In the genomic region with DNA sequence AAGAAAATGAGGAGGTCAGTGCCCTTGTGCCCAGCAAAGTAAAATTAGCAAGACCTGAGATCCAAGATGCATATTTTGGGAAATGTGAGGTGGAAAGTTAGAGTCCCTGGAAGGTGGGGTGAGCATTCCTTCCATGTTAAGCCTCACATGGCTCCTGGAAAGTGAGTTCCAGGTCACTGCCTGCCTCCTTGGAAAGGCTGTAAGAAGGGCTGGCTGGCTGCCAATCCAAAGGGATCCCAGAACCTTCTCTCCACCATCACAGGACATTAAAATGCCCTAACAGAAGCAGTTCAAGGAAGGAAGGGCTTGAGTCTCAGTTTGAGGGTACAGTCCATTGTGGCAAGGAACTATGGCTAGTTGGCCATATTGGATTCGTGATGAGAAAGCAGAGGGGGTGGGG, we compare ENCODE assay signal across 23 mouse cellular contexts.
A peak's percentile ranks its signal among the peaks of the same experiment; 100 is the strongest.
DNase-seq lines count a peak whose midpoint lies in the region; ATAC-seq and TF ChIP-seq lines count a peak whose summit lies in the region.
"Had no signal": no experiment of that assay in that cellular context is flagged by ENCODE, and none has a peak within 500 bp of the region (broad histone marks: within the 10 kb centered on the region; RNA-seq: fewer than 3 reads in every experiment).

No protein-coding gene starts in this region.

- no peak for TF ChIP-seq CTCF in midbrain, postnatal 0 days (IDR thresholded peaks at IDR 0.05)

- H3K4me2 ChIP-seq in kidney, embryonic 16.5 days (replicated peaks; ENCODE audit: low read depth, low read length) = no peak overlapping the region
- H3K4me2 ChIP-seq in midbrain, embryonic 11.5 days = no peak overlapping the region
- H3K4me2 ChIP-seq in midbrain, postnatal 0 days (ENCODE audit: low read depth, low read length, poor library complexity, severe bottlenecking) = no peak overlapping the region
- H3K4me2 ChIP-seq: embryonic facial prominence, embryonic 12.5 days; embryonic facial prominence, embryonic 15.5 days; heart, embryonic 13.5 days; hindbrain, embryonic 12.5 days; hindbrain, embryonic 15.5 days had no signal

- H3K27ac ChIP-seq in kidney, embryonic 16.5 days (ENCODE audit: low read length) = no peak overlapping the region
- H3K27ac ChIP-seq in midbrain, embryonic 11.5 days (ENCODE audit: low read depth, low read length) = no peak overlapping the region
- no peak overlapping the region for H3K27ac ChIP-seq in midbrain, postnatal 0 days (ENCODE audit: low read depth, low read length)
- H3K27ac ChIP-seq: embryonic facial prominence, embryonic 12.5 days; embryonic facial prominence, embryonic 15.5 days; heart, adult 2 months; heart, embryonic 10.5 days; heart, embryonic 13.5 days; hindbrain, embryonic 12.5 days; hindbrain, embryonic 15.5 days had no signal

- H3K36me3 ChIP-seq in kidney, embryonic 16.5 days (ENCODE audit: insufficient read depth, low read length) = no peaks in the 10 kb centered on the region
- no peaks in the 10 kb centered on the region for H3K36me3 ChIP-seq in midbrain, embryonic 11.5 days (ENCODE audit: control insufficient read depth, insufficient read depth, low read length)
- no peaks in the 10 kb centered on the region for H3K36me3 ChIP-seq in midbrain, postnatal 0 days (ENCODE audit: insufficient read depth, low read length)
- H3K36me3 ChIP-seq: embryonic facial prominence, embryonic 12.5 days; embryonic facial prominence, embryonic 15.5 days; heart, embryonic 10.5 days; heart, embryonic 13.5 days; hindbrain, embryonic 12.5 days; hindbrain, embryonic 15.5 days had no signal

- H3K9ac ChIP-seq in kidney, embryonic 16.5 days (replicated peaks; ENCODE audit: low read length) = no peak overlapping the region
- no peak overlapping the region for H3K9ac ChIP-seq in midbrain, embryonic 11.5 days (ENCODE audit: low read length)
- H3K9ac ChIP-seq in midbrain, postnatal 0 days (replicated peaks; ENCODE audit: low read length, poor library complexity, severe bottlenecking) = no peak overlapping the region
- H3K9ac ChIP-seq: embryonic facial prominence, embryonic 12.5 days; embryonic facial prominence, embryonic 15.5 days; heart, embryonic 13.5 days; hindbrain, embryonic 12.5 days; hindbrain, embryonic 15.5 days had no signal

- no peaks in the 10 kb centered on the region for H3K27me3 ChIP-seq in kidney, embryonic 16.5 days (ENCODE audit: insufficient read depth, low read length)
- no peaks in the 10 kb centered on the region for H3K27me3 ChIP-seq in midbrain, embryonic 11.5 days (ENCODE audit: control insufficient read depth, insufficient read depth, low read length)
- H3K27me3 ChIP-seq in midbrain, postnatal 0 days (ENCODE audit: insufficient read depth, low read length) = no peaks in the 10 kb centered on the region
- H3K27me3 ChIP-seq: embryonic facial prominence, embryonic 12.5 days; embryonic facial prominence, embryonic 15.5 days; heart, embryonic 13.5 days; hindbrain, embryonic 12.5 days; hindbrain, embryonic 15.5 days had no signal

- H3K4me3 ChIP-seq in kidney, embryonic 16.5 days (ENCODE audit: low read length) = no peak overlapping the region
- H3K4me3 ChIP-seq in midbrain, embryonic 11.5 days (ENCODE audit: low read depth, low read length) = no peak overlapping the region
- H3K4me3 ChIP-seq in midbrain, postnatal 0 days (ENCODE audit: low read depth, low read length) = no peak overlapping the region
- H3K4me3 ChIP-seq: embryonic facial prominence, embryonic 12.5 days; embryonic facial prominence, embryonic 15.5 days; heart, adult 2 months; heart, embryonic 10.5 days; heart, embryonic 13.5 days; hindbrain, embryonic 12.5 days; hindbrain, embryonic 15.5 days had no signal

- DNase-seq in kidney, adult 11 months = peak; percentile 23
- peak; percentile 17 for DNase-seq in midbrain, embryonic 11.5 days (ENCODE audit: low spot score, missing footprints)
- DNase-seq in midbrain, postnatal 0 days (ENCODE audit: low spot score) = no peak
- DNase-seq in kidney, postnatal 14 days = peak; percentile 39
- DNase-seq in kidney, postnatal 4 days = peak; percentile 38 to 51
- DNase-seq in embryo, embryonic 9.5 days (ENCODE audit: extremely low spot score) = no peak
- DNase-seq: adrenal gland, postnatal 10 days; adrenal gland, postnatal 36 days; cerebellum, adult 18-20 months; cerebellum, adult 9-10 months; gastrocnemius, postnatal 10 days; gastrocnemius, postnatal 36 days; heart, adult 2 months; heart, postnatal 14 days had no signal

- 78% methylated on average over 1 of the region's 1 CpGs for WGBS in kidney, embryonic 16.5 days
- WGBS in midbrain, embryonic 11.5 days = 75% methylated on average over 1 of the region's 1 CpGs
- 78% methylated on average over 1 of the region's 1 CpGs for WGBS in midbrain, postnatal 0 days

- no peaks in the 10 kb centered on the region for H3K4me1 ChIP-seq in kidney, embryonic 16.5 days (ENCODE audit: insufficient read depth, low read length)
- no peaks in the 10 kb centered on the region for H3K4me1 ChIP-seq in midbrain, embryonic 11.5 days (ENCODE audit: control insufficient read depth, insufficient read depth, low read length)
- H3K4me1 ChIP-seq in midbrain, postnatal 0 days (ENCODE audit: insufficient read depth, low read length) = no peaks in the 10 kb centered on the region
- H3K4me1 ChIP-seq: embryonic facial prominence, embryonic 12.5 days; embryonic facial prominence, embryonic 15.5 days; heart, embryonic 10.5 days; heart, embryonic 13.5 days; hindbrain, embryonic 12.5 days had no signal

- no peaks in the 10 kb centered on the region for H3K9me3 ChIP-seq in kidney, embryonic 16.5 days (ENCODE audit: low read length)
- no peaks in the 10 kb centered on the region for H3K9me3 ChIP-seq in midbrain, embryonic 11.5 days (ENCODE audit: control insufficient read depth, low read length)
- H3K9me3 ChIP-seq in midbrain, postnatal 0 days (ENCODE audit: low read length) = no peaks in the 10 kb centered on the region
- H3K9me3 ChIP-seq: embryonic facial prominence, embryonic 12.5 days; embryonic facial prominence, embryonic 15.5 days; heart, embryonic 10.5 days; heart, embryonic 13.5 days; hindbrain, embryonic 12.5 days; hindbrain, embryonic 15.5 days had no signal

- no peak for ATAC-seq in kidney, embryonic 16.5 days (ENCODE audit: low FRiP score, low TSS enrichment)
- no peak for ATAC-seq in midbrain, embryonic 11.5 days (ENCODE audit: low FRiP score)
- ATAC-seq in midbrain, postnatal 0 days (ENCODE audit: low FRiP score) = no peak
- ATAC-seq in frontal cortex, adult (ENCODE audit: low TSS enrichment) = no peak
- ATAC-seq: forebrain, embryonic 14.5 days had no signal

Comparison
In these comparisons a context has a peak if more than half of its experiments do, and no peak if none do; other contexts are left out.
1. DNase-seq: peak in kidney, adult 11 months (single experiment), midbrain, embryonic 11.5 days (single experiment), kidney, postnatal 14 days (single experiment) and kidney, postnatal 4 days (2 of 2); none in midbrain, postnatal 0 days (single experiment) and embryo, embryonic 9.5 days (single experiment).